Mouse (Mus musculus): ENCODE measurements around the gene Ccnj. TPM values are rescaled to one million over a fixed set of nuclear protein-coding genes. Genes with fewer than 3 reads are reported as not detected.

Gene Ccnj
- total and polyA plus RNA-seq, 2 experiments from 2014 or later = 2.4 to 5.0 TPM

DNA sequence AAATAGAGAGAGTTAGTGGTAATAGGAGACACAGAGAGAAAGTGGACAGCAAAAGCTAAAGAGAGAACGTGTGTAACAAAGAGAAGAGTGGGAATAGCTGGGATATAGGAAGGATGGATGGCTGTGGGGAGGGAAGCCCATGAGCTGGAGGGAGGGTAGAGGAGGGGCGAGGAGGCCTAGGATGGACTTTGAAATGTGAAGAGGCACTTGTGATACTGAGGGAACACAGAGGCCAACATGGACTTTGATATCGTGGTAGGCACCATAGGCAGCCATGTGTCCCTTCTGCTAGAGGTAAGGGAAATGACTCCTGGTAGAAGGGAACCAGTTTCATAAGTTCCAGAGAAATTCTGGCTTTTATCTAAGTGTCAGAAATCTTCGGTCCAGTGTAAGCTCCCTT is 19.2 kb upstream of the Ccnj start:
- WGBS = 47% methylated on average over 4 of the region's 4 CpGs
- H3K4me3 ChIP-seq (ENCODE audit: low read depth, low read length) = no peak overlapping the region

DNA sequence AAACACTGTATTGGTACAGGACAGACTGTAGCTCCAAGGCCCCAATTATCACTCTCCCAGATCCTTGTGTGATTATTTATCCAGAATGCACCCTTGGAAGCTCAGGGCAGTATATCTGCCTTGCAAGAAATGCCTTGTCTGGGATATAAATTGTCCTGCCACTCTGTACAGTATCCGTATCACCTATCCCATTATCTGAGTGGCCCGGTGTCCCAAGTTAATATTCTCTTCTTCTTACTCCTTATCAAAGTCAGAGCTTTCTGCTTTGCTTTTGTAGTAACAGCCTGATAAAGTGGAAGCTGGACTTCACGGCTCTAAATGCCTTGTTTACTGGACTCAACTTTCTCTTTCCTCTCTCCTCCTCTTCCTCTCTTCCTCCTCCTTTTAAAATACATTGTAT is 18.3 kb upstream of the Ccnj start:
- ATAC-seq (ENCODE audit: insufficient read depth, low read depth) (no peak), DNase-seq (ENCODE audit: low spot score) (no peak)
- TF ChIP-seq CTCF (IDR thresholded peaks at IDR 0.05; ENCODE audit: low read depth) (no peak), EP300 (IDR thresholded peaks at IDR 0.05; ENCODE audit: low read depth) (no peak)
- Histone ChIP-seq H3K9me3 (replicated peaks; ENCODE audit: control insufficient read depth, low read length) (no peaks in the 10 kb centered on the region), H3K4me2 (ENCODE audit: low read depth, low read length) (no peak overlapping the region), H3K4me1 (ENCODE audit: control insufficient read depth, insufficient read depth) (no peaks in the 10 kb centered on the region), H3K27me3 (ENCODE audit: control insufficient read depth, insufficient read depth, low read length) (no peaks in the 10 kb centered on the region), H3K4me3 (ENCODE audit: low read depth, low read length) (no peak overlapping the region), H3K27ac (ENCODE audit: low read depth) (no peak overlapping the region), H3K9ac (replicated peaks; ENCODE audit: low read depth, low read length) (no peak overlapping the region), H3K36me3 (replicated peaks; ENCODE audit: control insufficient read depth, insufficient read depth, low read length) (no peaks in the 10 kb centered on the region)
- WGBS = 18% methylated on average over 3 of the region's 3 CpGs

More for the DNA sequence above, 19.2 kb upstream of the Ccnj start:
- H3K9me3 ChIP-seq (replicated peaks; ENCODE audit: control insufficient read depth, low read length) = no peaks in the 10 kb centered on the region
- ATAC-seq (ENCODE audit: insufficient read depth, low read depth) = no peak
- no peak overlapping the region for H3K9ac ChIP-seq (replicated peaks; ENCODE audit: low read depth, low read length)
- TF ChIP-seq CTCF (IDR thresholded peaks at IDR 0.05; ENCODE audit: low read depth) = no peak
- no peak for TF ChIP-seq EP300 (IDR thresholded peaks at IDR 0.05; ENCODE audit: low read depth)
- H3K4me2 ChIP-seq (ENCODE audit: low read depth, low read length) = no peak overlapping the region
- no peaks in the 10 kb centered on the region for H3K36me3 ChIP-seq (replicated peaks; ENCODE audit: control insufficient read depth, insufficient read depth, low read length)
- no peak for DNase-seq (ENCODE audit: low spot score)
- H3K27me3 ChIP-seq (ENCODE audit: control insufficient read depth, insufficient read depth, low read length) = no peaks in the 10 kb centered on the region
- H3K27ac ChIP-seq (ENCODE audit: low read depth) = no peak overlapping the region
- H3K4me1 ChIP-seq (ENCODE audit: control insufficient read depth, insufficient read depth) = no peaks in the 10 kb centered on the region

DNA sequence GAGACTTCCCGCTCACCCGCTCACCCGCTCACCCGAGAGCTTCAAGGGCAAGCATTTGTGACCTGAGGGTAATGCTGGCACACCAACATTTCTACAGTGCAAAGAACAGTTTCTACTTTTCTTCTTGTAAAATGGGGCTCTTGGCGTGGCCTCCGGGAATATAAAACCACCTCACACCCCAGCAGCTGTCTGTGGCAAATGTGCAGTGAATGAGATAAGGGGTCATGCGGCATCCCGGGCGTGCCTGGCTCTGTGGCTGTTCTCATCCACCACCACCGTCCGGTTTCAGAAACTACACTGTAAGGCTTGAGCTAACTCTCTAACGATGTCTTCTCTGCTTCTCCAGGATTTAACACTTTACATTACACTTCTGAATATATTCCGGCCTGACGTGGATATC is 17.7 kb upstream of the Ccnj start:
- Histone ChIP-seq H3K4me2 (ENCODE audit: low read depth, low read length) (peak overlapping the region; percentile 4; the same call in 1 of the 2 replicates), H3K9ac (replicated peaks; ENCODE audit: low read depth, low read length) (no peak overlapping the region), H3K9me3 (replicated peaks; ENCODE audit: control insufficient read depth, low read length) (no peaks in the 10 kb centered on the region), H3K27ac (ENCODE audit: low read depth) (no peak overlapping the region), H3K4me3 (ENCODE audit: low read depth, low read length) (no peak overlapping the region), H3K36me3 (replicated peaks; ENCODE audit: control insufficient read depth, insufficient read depth, low read length) (no peaks in the 10 kb centered on the region), H3K4me1 (ENCODE audit: control insufficient read depth, insufficient read depth) (no peaks in the 10 kb centered on the region), H3K27me3 (ENCODE audit: control insufficient read depth, insufficient read depth, low read length) (no peaks in the 10 kb centered on the region)
- ATAC-seq (ENCODE audit: insufficient read depth, low read depth) (no peak), DNase-seq (ENCODE audit: low spot score) (no peak)
- 39% methylated on average over 14 of the region's 14 CpGs for WGBS
- TF ChIP-seq EP300 (IDR thresholded peaks at IDR 0.05; ENCODE audit: low read depth) (no peak), CTCF (IDR thresholded peaks at IDR 0.05; ENCODE audit: low read depth) (no peak)

DNA sequence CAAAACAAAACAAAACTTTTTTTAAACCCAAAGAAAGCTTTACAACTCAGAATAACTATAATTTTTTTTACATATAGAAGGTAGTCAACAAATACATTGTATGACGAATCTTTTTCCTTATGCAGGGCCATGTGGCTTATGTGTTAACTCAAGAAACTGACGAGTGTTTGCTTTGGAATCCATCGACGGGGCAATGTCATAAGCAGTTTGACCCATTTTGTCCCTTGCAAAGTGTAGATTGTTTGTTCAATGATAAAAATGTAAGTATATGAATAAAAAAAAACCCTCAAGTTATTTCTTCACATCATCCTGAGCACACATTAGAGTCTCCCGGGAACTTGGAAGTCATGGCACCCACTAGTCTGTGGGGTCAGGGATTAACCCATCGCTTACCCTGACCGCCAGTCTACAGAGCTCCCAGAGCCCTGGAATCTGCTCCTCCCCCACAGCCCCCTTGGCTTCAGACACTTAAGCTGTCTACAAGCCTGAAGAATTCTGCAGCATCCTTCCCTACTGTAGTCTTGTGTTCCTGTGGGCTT is 15.4 kb upstream of the Ccnj start:
- Histone ChIP-seq H3K4me1 (ENCODE audit: control insufficient read depth, insufficient read depth) (no peaks in the 10 kb centered on the region), H3K27me3 (ENCODE audit: control insufficient read depth, insufficient read depth, low read length) (no peaks in the 10 kb centered on the region), H3K4me2 (ENCODE audit: low read depth, low read length) (no peak overlapping the region), H3K9me3 (replicated peaks; ENCODE audit: control insufficient read depth, low read length) (no peaks in the 10 kb centered on the region), H3K36me3 (replicated peaks; ENCODE audit: control insufficient read depth, insufficient read depth, low read length) (no peaks in the 10 kb centered on the region), H3K27ac (ENCODE audit: low read depth) (no peak overlapping the region), H3K9ac (replicated peaks; ENCODE audit: low read depth, low read length) (no peak overlapping the region), H3K4me3 (ENCODE audit: low read depth, low read length) (no peak overlapping the region)
- 63% methylated on average over 7 of the region's 7 CpGs for WGBS
- no peak for TF ChIP-seq EP300 (IDR thresholded peaks at IDR 0.05; ENCODE audit: low read depth)
- TF ChIP-seq CTCF (IDR thresholded peaks at IDR 0.05; ENCODE audit: low read depth) = no peak
- ATAC-seq (ENCODE audit: insufficient read depth, low read depth) = no peak
- no peak for DNase-seq (ENCODE audit: low spot score)

DNA sequence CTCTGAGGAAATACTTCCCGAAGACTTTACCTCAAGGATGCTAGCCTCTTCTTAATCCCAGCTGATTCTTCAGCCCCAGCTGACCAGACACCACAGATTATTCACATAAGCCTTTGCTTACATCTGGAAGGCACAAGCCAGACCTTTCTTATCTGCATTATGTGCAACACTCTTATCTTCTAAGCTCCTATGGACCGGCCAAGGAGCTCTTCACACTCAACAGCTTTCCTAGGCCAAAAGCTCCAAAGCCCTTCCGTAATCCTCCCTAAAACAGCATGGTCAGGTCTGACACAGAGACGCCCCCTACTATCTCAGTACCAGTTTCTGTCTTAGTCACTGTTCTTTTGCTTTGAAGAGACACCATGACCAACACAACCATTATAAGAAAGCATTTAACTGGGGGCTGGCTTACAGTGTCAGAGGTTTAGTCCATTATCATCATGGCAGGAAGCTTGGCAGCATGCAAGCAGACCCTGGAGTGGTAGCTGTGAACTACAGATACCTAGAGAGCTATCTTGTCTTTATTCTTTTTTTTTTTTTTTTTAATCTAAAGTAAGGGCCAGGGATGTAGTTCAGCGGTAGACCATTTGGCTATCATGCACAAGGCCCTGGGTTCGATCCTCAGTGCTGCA is 13.1 kb upstream of the Ccnj start:
- Histone ChIP-seq H3K36me3 (replicated peaks; ENCODE audit: control insufficient read depth, insufficient read depth, low read length) (no peaks in the 10 kb centered on the region), H3K9me3 (replicated peaks; ENCODE audit: control insufficient read depth, low read length) (no peaks in the 10 kb centered on the region), H3K27ac (ENCODE audit: low read depth) (no peak overlapping the region), H3K4me1 (ENCODE audit: control insufficient read depth, insufficient read depth) (no peaks in the 10 kb centered on the region), H3K27me3 (ENCODE audit: control insufficient read depth, insufficient read depth, low read length) (no peaks in the 10 kb centered on the region), H3K4me2 (ENCODE audit: low read depth, low read length) (no peak overlapping the region), H3K9ac (replicated peaks; ENCODE audit: low read depth, low read length) (no peak overlapping the region), H3K4me3 (ENCODE audit: low read depth, low read length) (no peak overlapping the region)
- DNase-seq (ENCODE audit: low spot score) = no peak
- 55% methylated on average over 6 of the region's 6 CpGs for WGBS
- ATAC-seq (ENCODE audit: insufficient read depth, low read depth) = no peak
- TF ChIP-seq CTCF (IDR thresholded peaks at IDR 0.05; ENCODE audit: low read depth) = no peak
- no peak for TF ChIP-seq EP300 (IDR thresholded peaks at IDR 0.05; ENCODE audit: low read depth)

DNA sequence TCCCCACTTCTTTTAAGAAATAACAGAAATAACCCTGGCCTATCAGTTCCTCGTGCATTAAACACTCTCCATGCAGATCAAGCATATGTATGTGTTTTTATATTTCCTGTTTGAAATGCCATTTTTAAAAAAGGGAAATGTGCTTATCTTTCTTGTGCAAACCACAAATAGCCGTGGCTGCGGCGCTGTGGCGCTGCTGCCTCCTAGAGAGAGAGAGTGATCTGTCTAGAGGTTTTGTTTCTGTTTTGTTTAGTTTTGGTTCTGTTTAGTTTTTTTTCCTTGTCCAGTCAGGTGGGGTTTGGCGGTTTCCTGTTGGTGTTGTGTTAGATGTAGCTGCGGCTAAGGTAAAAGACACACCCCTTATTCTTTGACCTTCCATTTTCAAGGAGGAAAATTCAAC is 12.3 kb upstream of the Ccnj start:
- no peak overlapping the region for H3K9ac ChIP-seq (replicated peaks; ENCODE audit: low read depth, low read length)
- H3K4me1 ChIP-seq (ENCODE audit: control insufficient read depth, insufficient read depth) = no peaks in the 10 kb centered on the region
- DNase-seq (ENCODE audit: low spot score) (no peak), ATAC-seq (ENCODE audit: insufficient read depth, low read depth) (no peak)
- no peaks in the 10 kb centered on the region for H3K9me3 ChIP-seq (replicated peaks; ENCODE audit: control insufficient read depth, low read length)
- no peak overlapping the region for H3K4me3 ChIP-seq (ENCODE audit: low read depth, low read length)
- 45% methylated on average over 7 of the region's 7 CpGs for WGBS
- no peak overlapping the region for H3K27ac ChIP-seq (ENCODE audit: low read depth)
- H3K27me3 ChIP-seq (ENCODE audit: control insufficient read depth, insufficient read depth, low read length) = no peaks in the 10 kb centered on the region
- H3K36me3 ChIP-seq (replicated peaks; ENCODE audit: control insufficient read depth, insufficient read depth, low read length) = no peaks in the 10 kb centered on the region
- TF ChIP-seq CTCF (IDR thresholded peaks at IDR 0.05; ENCODE audit: low read depth) = no peak
- TF ChIP-seq EP300 (IDR thresholded peaks at IDR 0.05; ENCODE audit: low read depth) = no peak
- H3K4me2 ChIP-seq (ENCODE audit: low read depth, low read length) = no peak overlapping the region
